Mouse (Mus musculus): ENCODE measurements around the gene Atp5b. TPM values are rescaled to one million over a fixed set of nuclear protein-coding genes. Genes with fewer than 3 reads are reported as not detected.
A peak's percentile ranks its signal among the peaks of the same experiment; 100 is the strongest.

Atp5b gene
- polyA plus RNA-seq (2015; fragmentation: Nextera tagmentation; extraction: Ambion mirVana), result 3,411 and 3,412 TPM in 2 replicates

- H3K4me3 ChIP-seq (ENCODE audit: low read length), result peak within 1 kb of the TSS; percentile 89
- no peaks in the 10 kb centered on the region for H3K27me3 ChIP-seq (ENCODE audit: insufficient read depth, low read length)
Observed at GRCm38 (mm10) chr10:128082880-128083421, at the start of gene Atp5b. Gene Atp5b, plus strand, starts transcription at chr10:128083273.

GRCm38 (mm10) chr10:128036746-128037425 is 46.2 kb upstream of the Atp5b start:
- peak overlapping the region; percentile 100 for H3K4me3 ChIP-seq (ENCODE audit: low read length)
- H3K4me1 ChIP-seq (ENCODE audit: insufficient read depth, low read length), result peaks cover 36% of the 10 kb centered on the region
- under 1% methylated on average over 10 of the region's 10 CpGs for WGBS
- no peak for ATAC-seq (ENCODE audit: low FRiP score, low TSS enrichment)
- peak overlapping the region; percentile 95 for H3K27ac ChIP-seq (ENCODE audit: low read length)
- H3K4me2 ChIP-seq (replicated peaks; ENCODE audit: low read depth, low read length), result peak overlapping the region; percentile 88
- H3K9ac ChIP-seq (replicated peaks; ENCODE audit: low read length), result peak overlapping the region; percentile 100
- H3K36me3 ChIP-seq (ENCODE audit: insufficient read depth, low read length), result peaks cover 38% of the 10 kb centered on the region
- no peaks in the 10 kb centered on the region for H3K27me3 ChIP-seq (ENCODE audit: insufficient read depth, low read length)
- H3K9me3 ChIP-seq (ENCODE audit: low read length), result no peaks in the 10 kb centered on the region

More at GRCm38 (mm10) chr10:128082880-128083421, at the start of gene Atp5b:
- H3K27ac ChIP-seq (ENCODE audit: low read length), result peak within 1 kb of the TSS; percentile 91
- peaks cover 23% of the 10 kb centered on the region for H3K4me1 ChIP-seq (ENCODE audit: insufficient read depth, low read length)
- peaks cover 36% of the 10 kb centered on the region for H3K36me3 ChIP-seq (ENCODE audit: insufficient read depth, low read length)
- under 1% methylated on average over 34 of the region's 34 CpGs for WGBS
- peak within 1 kb of the TSS; percentile 88 for H3K4me2 ChIP-seq (replicated peaks; ENCODE audit: low read depth, low read length)
- no peaks in the 10 kb centered on the region for H3K9me3 ChIP-seq (ENCODE audit: low read length)
- peak; percentile 98 for ATAC-seq (ENCODE audit: low FRiP score, low TSS enrichment)
- H3K9ac ChIP-seq (replicated peaks; ENCODE audit: low read length), result peak within 1 kb of the TSS; percentile 98

GRCm38 (mm10) chr10:128037921-128038320 is 45.2 kb upstream of the Atp5b start:
- Histone ChIP-seq H3K9ac (replicated peaks; ENCODE audit: low read length) (peak overlapping the region; percentile 31; the same call in 1 of the 2 replicates), H3K27ac (ENCODE audit: low read length) (no peak overlapping the region), H3K4me2 (replicated peaks; ENCODE audit: low read depth, low read length) (peak overlapping the region; percentile 44), H3K4me1 (ENCODE audit: insufficient read depth, low read length) (peaks cover 39% of the 10 kb centered on the region), H3K36me3 (ENCODE audit: insufficient read depth, low read length) (peaks cover 43% of the 10 kb centered on the region), H3K9me3 (ENCODE audit: low read length) (no peaks in the 10 kb centered on the region), H3K27me3 (ENCODE audit: insufficient read depth, low read length) (no peaks in the 10 kb centered on the region), H3K4me3 (ENCODE audit: low read length) (peak overlapping the region; percentile 24)
- WGBS, result 67% methylated on average over 3 of the region's 3 CpGs
- no peak for ATAC-seq (ENCODE audit: low FRiP score, low TSS enrichment)

GRCm38 (mm10) chr10:128039167-128039566 is 43.9 kb upstream of the Atp5b start:
- Histone ChIP-seq H3K4me1 (ENCODE audit: insufficient read depth, low read length) (peaks cover 45% of the 10 kb centered on the region), H3K36me3 (ENCODE audit: insufficient read depth, low read length) (peaks cover 52% of the 10 kb centered on the region), H3K27me3 (ENCODE audit: insufficient read depth, low read length) (no peaks in the 10 kb centered on the region), H3K27ac (ENCODE audit: low read length) (no peak overlapping the region), H3K4me3 (ENCODE audit: low read length) (no peak overlapping the region), H3K9ac (replicated peaks; ENCODE audit: low read length) (peak overlapping the region; percentile 24; the same call in 1 of the 2 replicates), H3K4me2 (replicated peaks; ENCODE audit: low read depth, low read length) (0 out of 2 replicates have a peak overlapping the region, but pooled peaks have one; percentile 44), H3K9me3 (ENCODE audit: low read length) (no peaks in the 10 kb centered on the region)
- ATAC-seq (ENCODE audit: low FRiP score, low TSS enrichment), result no peak
- WGBS, result 17% methylated on average over 5 of the region's 5 CpGs

- no peak overlapping the region for H3K4me2 ChIP-seq (replicated peaks; ENCODE audit: low read depth, low read length)
- 0 out of 2 replicates have a peak overlapping the region, but pooled peaks have one; percentile 18 for H3K9ac ChIP-seq (replicated peaks; ENCODE audit: low read length)
- H3K36me3 ChIP-seq (ENCODE audit: insufficient read depth, low read length), result peaks cover 58% of the 10 kb centered on the region
- WGBS, result 58% methylated on average over 3 of the region's 3 CpGs
- no peak for ATAC-seq (ENCODE audit: low FRiP score, low TSS enrichment)
- no peaks in the 10 kb centered on the region for H3K27me3 ChIP-seq (ENCODE audit: insufficient read depth, low read length)
- H3K9me3 ChIP-seq (ENCODE audit: low read length), result no peaks in the 10 kb centered on the region
- no peak overlapping the region for H3K27ac ChIP-seq (ENCODE audit: low read length)
- peaks cover 45% of the 10 kb centered on the region for H3K4me1 ChIP-seq (ENCODE audit: insufficient read depth, low read length)
- H3K4me3 ChIP-seq (ENCODE audit: low read length), result no peak overlapping the region
Observed at GRCm38 (mm10) chr10:128039858-128040257, 43.2 kb upstream of the Atp5b start.

- Histone ChIP-seq H3K9me3 (ENCODE audit: low read length) (no peaks in the 10 kb centered on the region), H3K9ac (replicated peaks; ENCODE audit: low read length) (no peak overlapping the region), H3K4me1 (ENCODE audit: insufficient read depth, low read length) (peaks cover 43% of the 10 kb centered on the region), H3K4me3 (ENCODE audit: low read length) (no peak overlapping the region), H3K27ac (ENCODE audit: low read length) (no peak overlapping the region), H3K27me3 (ENCODE audit: insufficient read depth, low read length) (no peaks in the 10 kb centered on the region), H3K4me2 (replicated peaks; ENCODE audit: low read depth, low read length) (no peak overlapping the region), H3K36me3 (ENCODE audit: insufficient read depth, low read length) (peaks cover 61% of the 10 kb centered on the region)
- ATAC-seq (ENCODE audit: low FRiP score, low TSS enrichment), result no peak
- WGBS, result 81% methylated on average over 5 of the region's 5 CpGs
Observed at GRCm38 (mm10) chr10:128040293-128040692, 42.8 kb upstream of the Atp5b start.

GRCm38 (mm10) chr10:128041636-128042035 is 41.4 kb upstream of the Atp5b start:
- Histone ChIP-seq H3K27ac (ENCODE audit: low read length) (no peak overlapping the region), H3K4me3 (ENCODE audit: low read length) (no peak overlapping the region), H3K9ac (replicated peaks; ENCODE audit: low read length) (no peak overlapping the region), H3K36me3 (ENCODE audit: insufficient read depth, low read length) (peaks cover 72% of the 10 kb centered on the region), H3K9me3 (ENCODE audit: low read length) (no peaks in the 10 kb centered on the region), H3K4me1 (ENCODE audit: insufficient read depth, low read length) (peaks cover 43% of the 10 kb centered on the region), H3K27me3 (ENCODE audit: insufficient read depth, low read length) (no peaks in the 10 kb centered on the region), H3K4me2 (replicated peaks; ENCODE audit: low read depth, low read length) (no peak overlapping the region)
- no peak for ATAC-seq (ENCODE audit: low FRiP score, low TSS enrichment)
- 77% methylated on average over 4 of the region's 4 CpGs for whole genome bisulfite sequencing

GRCm38 (mm10) chr10:128042466-128042865 is 40.6 kb upstream of the Atp5b start:
- no peaks in the 10 kb centered on the region for H3K27me3 ChIP-seq (ENCODE audit: insufficient read depth, low read length)
- H3K27ac ChIP-seq (ENCODE audit: low read length), result no peak overlapping the region
- no peak overlapping the region for H3K4me3 ChIP-seq (ENCODE audit: low read length)
- H3K9ac ChIP-seq (replicated peaks; ENCODE audit: low read length), result no peak overlapping the region
- H3K4me1 ChIP-seq (ENCODE audit: insufficient read depth, low read length), result peaks cover 38% of the 10 kb centered on the region
- no peak for ATAC-seq (ENCODE audit: low FRiP score, low TSS enrichment)
- H3K9me3 ChIP-seq (ENCODE audit: low read length), result no peaks in the 10 kb centered on the region
- H3K4me2 ChIP-seq (replicated peaks; ENCODE audit: low read depth, low read length), result no peak overlapping the region
- H3K36me3 ChIP-seq (ENCODE audit: insufficient read depth, low read length), result peaks cover 78% of the 10 kb centered on the region
- 83% methylated on average over 3 of the region's 3 CpGs for WGBS

GRCm38 (mm10) chr10:128043041-128043835 is 39.8 kb upstream of the Atp5b start:
- H3K36me3 ChIP-seq (ENCODE audit: insufficient read depth, low read length), result peaks cover 82% of the 10 kb centered on the region
- 0 out of 2 replicates have a peak overlapping the region, but pooled peaks have one; percentile 16 for H3K9ac ChIP-seq (replicated peaks; ENCODE audit: low read length)
- ATAC-seq (ENCODE audit: low FRiP score, low TSS enrichment), result no peak
- H3K27ac ChIP-seq (ENCODE audit: low read length), result no peak overlapping the region
- no peaks in the 10 kb centered on the region for H3K9me3 ChIP-seq (ENCODE audit: low read length)
- no peak overlapping the region for H3K4me3 ChIP-seq (ENCODE audit: low read length)
- peaks cover 32% of the 10 kb centered on the region for H3K4me1 ChIP-seq (ENCODE audit: insufficient read depth, low read length)
- no peaks in the 10 kb centered on the region for H3K27me3 ChIP-seq (ENCODE audit: insufficient read depth, low read length)
- no peak overlapping the region for H3K4me2 ChIP-seq (replicated peaks; ENCODE audit: low read depth, low read length)
- 55% methylated on average over 3 of the region's 3 CpGs for WGBS

All from kidney, embryonic 16.5 days (tissue).